Mouse (Mus musculus) liver, embryonic 15.5 days (tissue): ENCODE data around the gene Gm18596. TPM values are rescaled to one million over a fixed set of nuclear protein-coding genes. Genes with fewer than 3 reads are reported as not detected.

ENCODE experiments used
- ATAC-seq: fragments of 200-750 bp; cut with Nextera tagmentation; 2 replicates; pipeline ENCODE4 v1.8.0; 2017; ENCODE audit warnings: moderate number of reproducible peaks, mild to moderate bottlenecking, moderate library complexity; ENCODE audit not compliant: insufficient read depth
- H3K27ac ChIP-seq: fragments of 300-500 bp; sonication (generic); replicated peaks from 2 replicates; pipeline ENCODE4 v1.5.1; 2015; ENCODE audit warnings: mild to moderate bottlenecking, inconsistent platforms
- H3K27me3 ChIP-seq: fragments of 300-500 bp; sonication (generic); 2 replicates; pipeline ENCODE4 v1.6.1; 2015; ENCODE audit warnings: mild to moderate bottlenecking, inconsistent platforms
- H3K36me3 ChIP-seq: fragments of 300-500 bp; sonication (generic); replicated peaks from 2 replicates; pipeline ENCODE4 v1.6.1; 2015; ENCODE audit warnings: moderate library complexity, mild to moderate bottlenecking, inconsistent platforms
- H3K4me1 ChIP-seq: fragments of 300-500 bp; sonication (generic); replicated peaks from 2 replicates; pipeline ENCODE4 v1.6.1; 2015; ENCODE audit warnings: inconsistent platforms
- H3K4me2 ChIP-seq: fragments of 300-500 bp; sonication (generic); 2 replicates; pipeline ENCODE4 v1.6.1; 2015; ENCODE audit warnings: moderate library complexity, mild to moderate bottlenecking, inconsistent platforms
- H3K4me3 ChIP-seq: fragments of 300-500 bp; sonication (generic); replicated peaks from 2 replicates; pipeline ENCODE4 v1.5.1; 2015; ENCODE audit warnings: mild to moderate bottlenecking, inconsistent platforms
- H3K9ac ChIP-seq: fragments of 300-500 bp; sonication (generic); 2 replicates; pipeline ENCODE4 v1.6.1; 2015; ENCODE audit warnings: moderate library complexity, mild to moderate bottlenecking, inconsistent platforms
- H3K9me3 ChIP-seq: fragments of 300-500 bp; sonication (generic); replicated peaks from 2 replicates; pipeline ENCODE4 v1.6.1; 2016; ENCODE audit warnings: inconsistent platforms
- WGBS: fragments of 180-500 bp; shearing (Covaris S2); methylation state at CpG from one replicate; pipeline ENCODE4 v1.1.7; 2015; ENCODE audit warnings: mixed read lengths; ENCODE audit not compliant: insufficient replicate concordance; 5-methylcytosine and 5-hydroxymethylcytosine counted together
- polyA plus RNA-seq: library from polyadenylated mRNA; unstranded; fragments of >200 nt; fragmentation: Nextera tagmentation; extraction: Ambion mirVana; gene quantifications from 2 replicates; pipeline ENCODE4 v1.2.1, GENCODE M21; 2015

Gene Gm18596
- polyA plus RNA-seq, 1 experiment from 2014 or later = not detected

DNA sequence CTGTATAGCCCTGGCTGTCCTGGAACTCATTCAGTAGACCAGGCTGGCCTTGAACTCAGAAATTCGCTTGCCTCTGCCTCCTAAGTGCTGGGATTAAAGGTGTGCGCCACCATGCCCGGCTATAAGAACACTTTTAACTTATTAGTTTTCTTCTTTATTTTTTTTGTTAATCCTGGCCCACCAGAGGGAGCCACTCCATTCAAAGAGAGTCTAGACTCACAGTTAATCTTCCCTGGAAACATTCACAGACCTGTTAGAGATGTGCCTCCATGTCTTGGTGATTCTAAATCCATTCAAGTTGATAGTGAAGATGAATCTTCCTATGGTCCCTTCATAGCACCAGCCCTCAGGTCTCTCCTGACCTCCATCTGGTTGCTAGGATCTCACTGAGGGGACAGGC lies 32.6 kb downstream of the Gm18596 start:
- H3K27ac ChIP-seq = no peak overlapping the region
- H3K27me3 ChIP-seq = no peaks in the 10 kb centered on the region
- H3K4me1 ChIP-seq = no peaks in the 10 kb centered on the region
- ATAC-seq = no peak
- no peak overlapping the region for H3K4me3 ChIP-seq
- H3K4me2 ChIP-seq = no peak overlapping the region
- H3K9me3 ChIP-seq = no peaks in the 10 kb centered on the region
- H3K36me3 ChIP-seq = no peaks in the 10 kb centered on the region
- WGBS = 57% methylated on average over 3 of the region's 3 CpGs
- H3K9ac ChIP-seq = no peak overlapping the region

- ATAC-seq = no peak
- H3K27me3 ChIP-seq = no peaks in the 10 kb centered on the region
- no peak within 1 kb of the TSS for H3K27ac ChIP-seq
- H3K36me3 ChIP-seq = no peaks in the 10 kb centered on the region
- no peaks in the 10 kb centered on the region for H3K4me1 ChIP-seq
- H3K9ac ChIP-seq = no peak within 1 kb of the TSS
- WGBS = 73% methylated on average over 1 of the region's 1 CpGs
- no peak within 1 kb of the TSS for H3K4me3 ChIP-seq
- H3K4me2 ChIP-seq = no peak within 1 kb of the TSS
- H3K9me3 ChIP-seq = no peaks in the 10 kb centered on the region
These were observed 36.1 kb downstream of the Gm18596 start, which contains the start of gene Gm10272 for GRCm38 (mm10) chr10:77706326-77706725. Gm10272 (plus strand) TSS chr10:77706626.

DNA sequence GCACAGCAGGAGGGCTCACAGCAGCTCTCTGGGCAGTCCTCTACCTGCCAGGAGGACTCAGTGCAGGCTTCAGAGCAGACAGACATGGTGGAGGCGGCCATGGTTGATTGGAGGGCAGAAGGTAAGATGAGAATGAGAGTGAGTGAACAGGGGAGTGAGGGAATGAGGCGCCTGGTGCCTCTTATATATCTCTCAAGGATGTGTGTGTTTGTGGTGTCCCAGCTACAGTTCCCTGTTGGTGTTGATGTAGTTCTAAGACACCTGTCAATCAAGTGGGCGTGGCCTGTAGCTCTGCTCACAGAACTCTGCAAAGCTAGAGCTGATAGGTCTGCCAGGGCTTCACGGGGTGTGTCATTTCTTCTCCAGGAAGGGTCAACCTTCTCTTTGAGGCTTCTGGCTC lies 45.3 kb downstream of the Gm18596 start, which contains the start of gene Gm9508:
Gene Gm9508 (minus strand): TSS at position 101 of the 400 bp plus-strand sequence.
- H3K27me3 ChIP-seq = no peaks in the 10 kb centered on the region
- H3K36me3 ChIP-seq = no peaks in the 10 kb centered on the region
- H3K27ac ChIP-seq = no peak within 1 kb of the TSS
- H3K9ac ChIP-seq = no peak within 1 kb of the TSS
- ATAC-seq = no peak
- no peaks in the 10 kb centered on the region for H3K9me3 ChIP-seq
- no peak within 1 kb of the TSS for H3K4me2 ChIP-seq
- no peak within 1 kb of the TSS for H3K4me3 ChIP-seq
- H3K4me1 ChIP-seq = no peaks in the 10 kb centered on the region
- WGBS = 32% methylated on average over 4 of the region's 4 CpGs

Other genes with a start within 250 kb of the Gm18596 start
- gene Fam207a, start 226.9 kb downstream of the Gm18596 start, polyA plus RNA-seq = 14.9 and 16.0 TPM in 2 replicates
- 17.1 and 18.5 TPM in 2 replicates for gene Itgb2, start 212.4 kb downstream of the Gm18596 start, polyA plus RNA-seq
- 79.6 and 89.2 TPM in 2 replicates for gene Pttg1ip, start 160.9 kb downstream of the Gm18596 start, polyA plus RNA-seq
- 91.2 and 93.4 TPM in 2 replicates for gene Sumo3, start 136.5 kb downstream of the Gm18596 start, polyA plus RNA-seq
- 0.82 TPM in 1 of 2 replicates, not detected in the other for gene Gm49325, start 136.4 kb downstream of the Gm18596 start, polyA plus RNA-seq
- 47.0 and 58.0 TPM in 2 replicates for gene Ube2g2, start 120.4 kb downstream of the Gm18596 start, polyA plus RNA-seq
- 0.06 TPM in 1 of 2 replicates, not detected in the other for gene Tspear, start 56.1 kb downstream of the Gm18596 start, polyA plus RNA-seq
- gene Gm19402, start 51.9 kb downstream of the Gm18596 start, polyA plus RNA-seq = not detected in 2 replicates
- not detected in 2 replicates for gene Gm9508, start 45.4 kb downstream of the Gm18596 start, polyA plus RNA-seq
- gene Gm10272, start 36.0 kb downstream of the Gm18596 start, polyA plus RNA-seq = not detected in 2 replicates
- gene Gm10024, start 31.2 kb downstream of the Gm18596 start, polyA plus RNA-seq = not detected in 2 replicates
- not detected in 2 replicates for gene Gm10142, start 26.8 kb downstream of the Gm18596 start, polyA plus RNA-seq
- not detected in 2 replicates for gene Krtap12-1, start 22.0 kb downstream of the Gm18596 start, polyA plus RNA-seq
- not detected in 2 replicates for gene Gm10100, start 16.2 kb downstream of the Gm18596 start, polyA plus RNA-seq
- gene Gm9736, start 8.7 kb upstream of the Gm18596 start, polyA plus RNA-seq = not detected in 2 replicates
- gene Gm3233, start 17.0 kb upstream of the Gm18596 start, polyA plus RNA-seq = not detected in 2 replicates
- not detected in 2 replicates for gene Gm3238, start 28.7 kb upstream of the Gm18596 start, polyA plus RNA-seq
- gene Gm7138, start 34.3 kb upstream of the Gm18596 start, polyA plus RNA-seq = not detected in 2 replicates
- not detected in 2 replicates for gene Gm3250, start 39.9 kb upstream of the Gm18596 start, polyA plus RNA-seq
- gene Gm7137, start 45.6 kb upstream of the Gm18596 start, polyA plus RNA-seq = not detected in 2 replicates
- not detected in 2 replicates for gene Gm9639, start 52.4 kb upstream of the Gm18596 start, polyA plus RNA-seq
- not detected in 2 replicates for gene Gm19668, start 56.5 kb upstream of the Gm18596 start, polyA plus RNA-seq
- not detected in 2 replicates for gene Gm9507, start 69.2 kb upstream of the Gm18596 start, polyA plus RNA-seq
- gene Gm2696, start 72.0 kb upstream of the Gm18596 start, polyA plus RNA-seq = not detected in 2 replicates
- gene Krtap10-4, start 84.5 kb upstream of the Gm18596 start, polyA plus RNA-seq = not detected in 2 replicates
- gene Krtap10-10, start 93.3 kb upstream of the Gm18596 start, polyA plus RNA-seq = not detected in 2 replicates
- gene Gm36176, start 104.2 kb upstream of the Gm18596 start, polyA plus RNA-seq = not detected in 2 replicates
- gene Gm10318, start 110.2 kb upstream of the Gm18596 start, polyA plus RNA-seq = not detected in 2 replicates
- not detected in 2 replicates for gene Gm3285, start 119.3 kb upstream of the Gm18596 start, polyA plus RNA-seq
- gene Lrrc3, start 159.9 kb upstream of the Gm18596 start, polyA plus RNA-seq = 13.7 and 16.3 TPM in 2 replicates
- gene Trpm2, start 227.9 kb upstream of the Gm18596 start, polyA plus RNA-seq = 2.2 and 3.2 TPM in 2 replicates
- gene 1810043G02Rik, start 235.9 kb upstream of the Gm18596 start, polyA plus RNA-seq = 4.4 and 4.7 TPM in 2 replicates